Mouse (Mus musculus) embryonic facial prominence, embryonic 15.5 days (tissue): ENCODE data around the gene Zfp992. TPM values are rescaled to one million over a fixed set of nuclear protein-coding genes. Genes with fewer than 3 reads are reported as not detected.
A peak's percentile ranks its signal among the peaks of the same experiment; 100 is the strongest.
"Not testable (repeated sequence)": the region's sequence is repeated elsewhere in the genome, so short reads cannot be mapped to it uniquely, and the experiment has no call there.

Experiments used
- ATAC-seq: fragments of 200-750 bp; cut with Nextera tagmentation; 2 replicates; pipeline ENCODE4 v1.8.0; 2017; ENCODE audit warnings: low read depth, moderate TSS enrichment; ENCODE audit not compliant: insufficient number of reproducible peaks, low FRiP score, low TSS enrichment
- H3K27ac ChIP-seq: fragments of 300-500 bp; sonication (generic); replicated peaks from 2 replicates; pipeline ENCODE4 v1.5.1; 2015; ENCODE audit warnings: mild to moderate bottlenecking, inconsistent platforms
- H3K27me3 ChIP-seq: fragments of 300-500 bp; sonication (generic); 2 replicates; pipeline ENCODE4 v1.6.1; 2015; ENCODE audit warnings: inconsistent platforms
- H3K36me3 ChIP-seq: fragments of 300-500 bp; sonication (generic); 2 replicates; pipeline ENCODE4 v1.6.1; 2015; ENCODE audit warnings: mild to moderate bottlenecking, inconsistent platforms
- H3K4me1 ChIP-seq: fragments of 300-500 bp; sonication (generic); 2 replicates; pipeline ENCODE4 v1.6.1; 2015; ENCODE audit warnings: inconsistent platforms
- H3K4me2 ChIP-seq: fragments of 300-500 bp; sonication (generic); replicated peaks from 2 replicates; pipeline ENCODE4 v1.6.1; 2015; ENCODE audit warnings: mild to moderate bottlenecking, inconsistent platforms
- H3K4me3 ChIP-seq: fragments of 300-500 bp; sonication (generic); replicated peaks from 2 replicates; pipeline ENCODE4 v1.5.1; 2015; ENCODE audit warnings: mild to moderate bottlenecking, inconsistent platforms
- H3K9ac ChIP-seq: fragments of 300-500 bp; sonication (generic); 2 replicates; pipeline ENCODE4 v1.6.1; 2015; ENCODE audit warnings: inconsistent platforms
- H3K9me3 ChIP-seq: fragments of 300-500 bp; sonication (generic); replicated peaks from 2 replicates; pipeline ENCODE4 v1.6.1; 2016; ENCODE audit warnings: inconsistent platforms
- WGBS: fragments of 180-500 bp; shearing (Covaris S2); methylation state at CpG from one replicate; pipeline ENCODE4 v1.1.7; 2015; 5-methylcytosine and 5-hydroxymethylcytosine counted together
- polyA plus RNA-seq: library from polyadenylated mRNA; unstranded; fragments of >200 nt; fragmentation: Nextera tagmentation; extraction: Ambion mirVana; gene quantifications from 2 replicates; pipeline ENCODE4 v1.2.1, GENCODE M21; 2015

Gene Zfp992
- polyA plus RNA-seq, 1 experiment from 2014 or later: 1.8 TPM

DNA sequence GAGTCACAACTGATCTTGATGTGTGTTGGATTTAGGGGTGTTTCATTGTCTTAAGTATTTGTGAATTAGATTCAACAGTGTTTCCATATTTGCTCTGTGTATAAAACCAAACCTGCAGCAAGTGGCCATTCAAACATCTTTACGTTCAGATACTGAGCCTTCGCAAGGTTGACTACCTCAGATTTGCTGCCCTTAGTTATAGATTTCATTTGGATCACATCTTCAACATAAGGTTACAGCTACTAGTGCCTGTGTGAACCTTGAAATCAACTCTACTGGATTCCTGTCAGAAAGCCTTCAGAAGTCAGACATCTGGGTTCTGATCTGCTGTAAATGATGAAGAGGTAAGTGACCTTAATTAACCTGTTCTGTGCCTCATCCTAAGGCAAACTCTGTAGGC lies 27.4 kb downstream of the Zfp992 start:
- H3K9ac ChIP-seq, ATAC-seq, H3K36me3 ChIP-seq, H3K4me1 ChIP-seq, H3K27me3 ChIP-seq, H3K4me3 ChIP-seq, H3K27ac ChIP-seq, H3K4me2 ChIP-seq: not testable (repeated sequence)
- peaks cover 43% of the 10 kb centered on the region for H3K9me3 ChIP-seq
- WGBS: 95% methylated on average over 2 of the region's 2 CpGs

DNA sequence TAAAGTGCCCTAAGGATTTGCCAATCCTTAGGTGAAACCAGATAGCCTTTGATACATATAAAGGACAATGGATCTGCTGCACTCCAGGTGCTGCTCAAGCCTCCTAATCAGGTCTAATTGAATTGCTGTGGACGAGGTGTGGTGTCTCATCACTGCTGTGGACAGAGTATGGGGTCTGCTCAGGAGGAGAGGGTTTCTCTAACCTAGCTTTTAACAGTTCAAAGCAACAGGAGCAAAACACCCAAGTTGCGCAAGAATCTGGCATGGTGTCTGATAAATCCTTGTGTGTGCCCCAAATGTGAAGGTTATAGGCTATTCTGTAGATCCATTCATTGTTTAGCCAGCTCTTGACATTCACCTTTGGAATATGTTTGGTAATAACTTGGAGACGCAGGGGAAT lies 28.1 kb downstream of the Zfp992 start:
- H3K27me3 ChIP-seq, H3K36me3 ChIP-seq, H3K9ac ChIP-seq, H3K4me3 ChIP-seq, ATAC-seq, H3K4me2 ChIP-seq, H3K27ac ChIP-seq, H3K4me1 ChIP-seq: not testable (repeated sequence)
- 73% methylated on average over 3 of the region's 3 CpGs for WGBS
- H3K9me3 ChIP-seq: peaks cover 48% of the 10 kb centered on the region

DNA sequence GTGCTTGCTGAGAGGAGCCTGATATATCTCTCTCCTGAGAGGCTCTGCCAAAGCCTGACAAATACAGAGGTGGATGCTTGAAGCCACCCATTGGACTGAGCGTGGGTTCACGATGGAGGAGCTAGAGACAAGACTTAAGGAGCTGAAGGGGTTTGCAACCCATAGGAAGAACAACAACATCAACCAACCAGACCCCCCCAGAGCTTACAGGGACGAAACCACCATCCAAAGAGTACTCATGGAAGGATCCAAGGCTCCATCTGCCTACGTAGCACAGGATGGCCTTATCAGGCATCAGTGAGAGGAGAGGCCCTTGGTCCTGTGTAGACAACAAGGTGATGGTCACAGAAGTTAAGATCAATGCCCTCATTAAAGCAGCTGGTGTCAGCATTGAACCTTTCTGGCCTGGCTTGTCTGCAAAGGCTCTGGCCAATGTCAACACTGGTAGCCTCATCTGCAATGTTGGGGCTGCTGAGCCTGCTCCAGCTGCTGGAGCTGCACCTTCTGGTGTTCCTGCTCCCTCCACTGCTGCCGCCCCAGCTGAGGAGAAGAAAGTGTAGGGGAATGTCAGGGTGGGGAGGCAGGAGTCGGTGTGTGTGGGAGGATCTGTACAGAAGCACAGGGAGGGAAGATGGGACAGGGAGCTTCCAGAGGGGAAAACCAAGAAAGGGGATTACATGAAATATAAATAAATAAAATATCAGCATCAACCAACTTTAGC lies 31.7 kb downstream of the Zfp992 start:
- 68% methylated on average over 6 of the region's 6 CpGs for WGBS
- not testable (repeated sequence) for H3K9ac ChIP-seq, H3K27me3 ChIP-seq, H3K36me3 ChIP-seq, H3K27ac ChIP-seq, H3K4me2 ChIP-seq, H3K4me1 ChIP-seq, H3K4me3 ChIP-seq
- H3K9me3 ChIP-seq: peaks cover 79% of the 10 kb centered on the region
- ATAC-seq: peak; percentile 68; the same call in 1 of the 2 replicates

DNA sequence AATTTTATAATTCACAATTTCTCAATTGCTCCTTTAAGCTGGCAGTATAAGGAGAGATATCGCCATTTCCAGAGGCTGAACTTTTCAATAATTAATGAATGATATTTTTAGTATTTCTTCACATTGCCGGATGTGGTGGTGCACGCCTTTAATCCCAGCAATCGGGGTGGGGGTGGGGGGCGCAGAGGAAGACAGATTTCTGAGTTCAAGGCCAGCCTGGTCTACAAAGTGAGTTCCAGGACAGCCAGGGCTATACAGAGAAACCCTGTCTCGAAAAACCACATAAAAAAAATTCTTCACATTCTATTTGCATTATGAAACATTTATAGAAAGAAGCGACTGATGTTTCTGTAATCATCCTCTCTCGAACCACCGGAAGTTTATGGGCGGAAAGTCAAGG lies 33.7 kb downstream of the Zfp992 start:
- not testable (repeated sequence) for H3K36me3 ChIP-seq, H3K27me3 ChIP-seq, H3K27ac ChIP-seq, H3K4me1 ChIP-seq, ATAC-seq, H3K4me3 ChIP-seq, H3K4me2 ChIP-seq, H3K9ac ChIP-seq
- peaks cover 70% of the 10 kb centered on the region for H3K9me3 ChIP-seq
- WGBS: 85% methylated on average over 10 of the region's 10 CpGs

DNA sequence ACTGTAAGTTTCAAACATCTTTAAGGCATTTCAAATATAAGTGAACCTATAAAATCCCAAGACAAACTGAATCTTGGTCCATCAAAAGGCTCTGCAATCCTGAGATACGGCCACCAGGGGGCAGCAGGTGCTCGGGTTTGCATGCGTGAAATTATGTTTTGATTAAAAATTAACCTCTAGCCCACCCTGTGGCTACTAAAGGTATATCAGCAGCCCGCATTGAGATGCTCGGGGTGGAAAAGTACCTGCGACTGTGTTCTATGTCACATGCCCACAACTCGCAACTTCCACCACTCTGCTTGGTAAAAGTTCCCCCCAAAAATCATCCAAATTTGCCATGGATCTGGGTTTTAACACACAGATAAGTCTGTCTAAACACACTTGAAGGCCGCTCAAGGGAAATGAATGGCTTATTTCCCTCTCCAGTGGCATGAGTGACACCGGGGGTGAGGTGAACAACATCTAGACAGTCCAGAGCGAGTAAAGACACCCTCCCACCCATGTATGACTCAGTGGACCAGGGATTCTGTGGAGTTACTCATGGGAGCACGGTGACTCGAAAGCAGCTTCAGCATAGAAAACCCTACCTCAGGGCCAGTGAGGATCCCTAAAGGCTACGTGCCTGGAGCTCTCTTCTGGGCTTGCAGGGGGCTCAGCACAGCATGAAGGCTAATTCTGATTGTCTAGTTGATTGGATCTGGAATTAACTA lies 34.9 kb downstream of the Zfp992 start:
- H3K4me1 ChIP-seq, H3K4me2 ChIP-seq, H3K27ac ChIP-seq, H3K27me3 ChIP-seq, H3K9ac ChIP-seq, H3K36me3 ChIP-seq, H3K4me3 ChIP-seq: not testable (repeated sequence)
- 69% methylated on average over 13 of the region's 13 CpGs for WGBS
- peaks cover 61% of the 10 kb centered on the region for H3K9me3 ChIP-seq
- ATAC-seq: peak; percentile 60

DNA sequence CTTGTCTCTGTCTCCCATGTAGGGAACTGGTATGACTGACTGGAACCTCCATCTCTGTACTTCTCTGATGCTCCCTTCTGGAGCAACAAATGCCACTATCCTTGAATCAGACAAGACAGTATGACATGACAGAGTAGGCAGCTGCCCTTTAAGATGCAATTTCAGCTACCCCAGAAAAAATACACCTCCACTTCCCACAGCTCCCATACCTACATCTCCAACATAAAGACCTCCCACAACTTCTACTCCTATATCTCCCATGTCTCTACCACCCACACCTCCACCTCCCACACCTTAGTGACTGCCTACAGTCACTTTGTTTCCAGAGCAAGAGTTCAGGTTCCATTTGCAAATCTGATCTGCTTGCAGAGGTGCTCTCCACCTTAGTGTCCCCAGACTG lies 35.9 kb downstream of the Zfp992 start:
- not testable (repeated sequence) for H3K4me3 ChIP-seq, H3K36me3 ChIP-seq, H3K27ac ChIP-seq, ATAC-seq, H3K9ac ChIP-seq, H3K4me1 ChIP-seq, H3K4me2 ChIP-seq, H3K27me3 ChIP-seq
- peaks cover 59% of the 10 kb centered on the region for H3K9me3 ChIP-seq

DNA sequence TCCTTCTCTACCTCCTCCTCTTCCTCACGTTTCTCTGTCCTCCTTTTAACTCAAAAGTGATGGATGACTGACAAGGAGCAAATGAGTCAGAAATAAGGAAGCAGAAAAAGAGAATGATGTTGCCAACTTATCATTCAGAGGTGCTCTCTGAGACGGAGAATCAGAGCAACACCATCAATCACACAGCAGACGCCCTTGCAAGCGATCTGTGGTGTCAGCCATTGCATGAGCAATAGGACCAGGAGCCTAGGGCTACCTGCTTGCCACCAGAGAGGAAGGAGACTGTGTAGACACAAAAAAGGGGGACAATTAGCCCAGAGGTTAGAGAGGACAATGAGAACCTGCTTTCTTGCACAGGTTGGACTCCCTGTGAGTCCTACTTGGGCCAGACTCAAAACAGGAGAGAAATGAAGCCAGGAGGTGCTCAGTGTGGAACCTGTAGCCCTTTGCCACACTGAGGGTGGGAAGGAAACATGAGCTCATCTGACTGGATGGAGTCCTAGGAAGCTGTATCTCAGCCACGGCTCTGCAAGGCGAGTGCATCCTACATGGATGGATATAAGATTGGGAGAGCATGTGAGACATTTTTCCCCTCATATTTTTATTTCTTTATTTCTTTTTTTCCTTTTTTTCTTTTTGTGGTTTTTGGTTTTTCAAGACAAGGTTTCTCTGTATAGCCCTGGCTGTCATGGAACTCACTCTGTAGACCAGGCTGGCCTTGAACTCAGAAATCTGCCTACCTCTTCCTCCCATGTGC lies 36.5 kb downstream of the Zfp992 start:
- H3K27me3 ChIP-seq, H3K36me3 ChIP-seq, H3K4me2 ChIP-seq, H3K4me3 ChIP-seq, ATAC-seq, H3K9ac ChIP-seq, H3K27ac ChIP-seq, H3K4me1 ChIP-seq: not testable (repeated sequence)
- 67% methylated on average over 6 of the region's 6 CpGs for whole genome bisulfite sequencing
- H3K9me3 ChIP-seq: peaks cover 57% of the 10 kb centered on the region

DNA sequence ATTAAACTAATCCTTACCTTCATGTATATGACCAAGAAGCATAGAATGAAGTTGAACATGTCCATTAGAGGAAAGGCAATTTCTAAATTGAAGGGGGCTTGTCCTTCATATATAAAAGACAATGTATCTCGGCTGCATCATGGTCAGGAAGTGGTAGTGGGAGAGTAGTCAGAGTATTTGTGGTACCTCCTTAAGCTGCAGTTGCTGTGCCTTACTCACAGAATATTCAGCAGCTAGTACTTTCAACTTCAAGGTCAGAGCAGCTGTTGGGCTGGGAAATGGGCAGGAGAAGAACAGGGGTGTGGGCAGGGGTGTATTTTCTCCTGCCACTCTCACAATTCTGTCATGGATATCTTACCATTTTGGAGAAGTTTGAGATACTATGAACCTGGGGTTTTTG lies 37.9 kb downstream of the Zfp992 start:
- not testable (repeated sequence) for H3K4me2 ChIP-seq, H3K9ac ChIP-seq, H3K27ac ChIP-seq, H3K4me1 ChIP-seq, H3K4me3 ChIP-seq, H3K36me3 ChIP-seq, H3K27me3 ChIP-seq
- 0 out of 2 replicates have a peak, but pooled peaks have one; percentile 13 for ATAC-seq
- WGBS: 62% methylated on average over 1 of the region's 1 CpGs
- peaks cover 50% of the 10 kb centered on the region for H3K9me3 ChIP-seq

DNA sequence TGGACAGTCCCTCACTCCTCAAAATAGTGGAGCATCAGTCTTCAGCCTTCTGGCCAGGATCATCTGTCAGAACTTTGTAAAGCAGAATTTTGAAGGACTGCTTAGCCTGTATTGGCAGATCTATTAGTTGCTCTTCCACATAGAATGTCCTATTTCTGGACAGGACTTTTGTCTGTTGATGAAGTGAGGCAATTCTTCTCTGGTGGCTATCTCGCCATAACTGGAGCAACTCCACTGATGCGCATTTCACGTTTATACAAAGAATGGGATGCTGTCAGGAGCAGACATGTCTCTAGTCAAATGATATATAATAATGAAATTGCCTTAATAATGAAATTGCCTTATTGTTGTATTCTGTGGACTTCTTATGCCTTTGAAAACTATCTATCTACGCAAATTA lies 40.4 kb downstream of the Zfp992 start:
- H3K27me3 ChIP-seq, H3K4me3 ChIP-seq, H3K4me1 ChIP-seq, H3K4me2 ChIP-seq, H3K9ac ChIP-seq, H3K36me3 ChIP-seq, ATAC-seq, H3K27ac ChIP-seq: not testable (repeated sequence)
- 71% methylated on average over 4 of the region's 4 CpGs for WGBS
- H3K9me3 ChIP-seq: peaks cover 51% of the 10 kb centered on the region

DNA sequence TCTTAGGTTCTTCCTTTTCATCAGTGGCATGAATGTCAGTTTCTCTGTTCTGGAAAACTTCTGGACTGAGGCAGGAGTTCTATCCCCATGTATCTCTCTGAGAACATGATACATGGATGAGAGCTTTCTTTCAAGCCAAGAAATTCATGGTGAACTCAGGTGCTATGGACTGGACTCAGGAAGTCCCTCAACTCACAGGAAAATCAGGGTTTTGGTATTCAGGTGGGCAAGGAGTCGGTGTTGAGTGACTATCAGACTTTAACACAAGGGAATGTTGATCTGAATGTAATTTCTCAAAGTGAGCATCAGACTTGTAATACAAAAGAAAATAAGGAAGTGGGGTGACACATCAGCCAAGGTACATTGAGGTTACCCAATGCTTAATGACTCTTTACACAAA lies 43.2 kb downstream of the Zfp992 start:
- not testable (repeated sequence) for H3K4me3 ChIP-seq, H3K9ac ChIP-seq, H3K36me3 ChIP-seq, H3K27me3 ChIP-seq, H3K4me1 ChIP-seq, H3K27ac ChIP-seq, H3K4me2 ChIP-seq
- peaks cover 42% of the 10 kb centered on the region for H3K9me3 ChIP-seq
- ATAC-seq: 0 out of 2 replicates have a peak, but pooled peaks have one; percentile 31
- 78% methylated on average over 1 of the region's 1 CpGs for WGBS

DNA sequence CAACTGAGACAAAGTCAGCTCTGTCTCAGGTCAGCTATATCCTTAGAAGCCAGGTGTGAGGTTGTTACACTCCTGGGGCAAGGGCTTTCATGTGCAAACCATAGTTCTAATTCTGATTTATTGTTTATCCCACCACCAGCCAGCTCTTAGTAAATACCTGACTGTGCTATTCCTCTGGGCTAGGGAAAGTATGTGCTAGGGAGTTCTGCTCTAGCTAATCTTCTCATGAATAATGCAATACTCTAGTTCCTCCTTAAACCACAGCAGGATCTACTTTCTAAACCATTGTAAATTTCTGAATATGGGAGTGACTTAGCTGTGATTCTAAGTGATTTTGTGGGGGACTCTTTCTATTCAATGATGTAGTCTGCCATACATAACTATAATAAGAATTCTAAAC lies 43.6 kb downstream of the Zfp992 start:
- H3K27me3 ChIP-seq: no peaks in the 10 kb centered on the region
- no peak overlapping the region for H3K4me3 ChIP-seq
- H3K4me1 ChIP-seq: no peaks in the 10 kb centered on the region
- H3K27ac ChIP-seq: no peak overlapping the region
- no peak for ATAC-seq
- H3K9me3 ChIP-seq: peaks cover 43% of the 10 kb centered on the region
- H3K4me2 ChIP-seq: no peak overlapping the region
- H3K9ac ChIP-seq: no peak overlapping the region
- H3K36me3 ChIP-seq: no peaks in the 10 kb centered on the region
